Mouse (Mus musculus) cerebral cortex, adult 2 months (tissue): ENCODE results near the gene Helz.

ENCODE experiments used
- WGBS: fragments of 180-500 bp; shearing (Covaris S2); methylation state at CpG from one replicate; pipeline ENCODE4 v1.1.7; 2018; 5-methylcytosine and 5-hydroxymethylcytosine counted together

Helz gene

GRCm38 (mm10) chr11:107721057-107721456 is 173.3 kb downstream of the Helz start:
- 84% methylated on average over 7 of the region's 7 CpGs for WGBS

- WGBS = 91% methylated on average over 8 of the region's 8 CpGs
Observed at GRCm38 (mm10) chr11:107724603-107725002, 176.9 kb downstream of the Helz start.

- 72% methylated on average over 13 of the region's 13 CpGs for WGBS
Observed at GRCm38 (mm10) chr11:107728073-107728863, 180.5 kb downstream of the Helz start.

GRCm38 (mm10) chr11:107729141-107729540 is 181.4 kb downstream of the Helz start:
- WGBS = 80% methylated on average over 7 of the region's 7 CpGs

- WGBS = 44% methylated on average over 4 of the region's 4 CpGs
Observed at GRCm38 (mm10) chr11:107730940-107731339, 183.2 kb downstream of the Helz start.

- WGBS = 48% methylated on average over 5 of the region's 5 CpGs
Observed at GRCm38 (mm10) chr11:107731498-107731897, 183.8 kb downstream of the Helz start.

- WGBS = 75% methylated on average over 7 of the region's 7 CpGs
Observed at GRCm38 (mm10) chr11:107734133-107734532, 186.4 kb downstream of the Helz start.

- WGBS = 73% methylated on average over 6 of the region's 6 CpGs
Observed at GRCm38 (mm10) chr11:107737886-107738285, 190.2 kb downstream of the Helz start.

- 75% methylated on average over 20 of the region's 20 CpGs for WGBS
Observed at GRCm38 (mm10) chr11:107738418-107739099, 190.8 kb downstream of the Helz start.

GRCm38 (mm10) chr11:107743100-107743499 is 195.4 kb downstream of the Helz start:
- 42% methylated on average over 3 of the region's 3 CpGs for WGBS
